Mouse (Mus musculus): ENCODE measurements around the gene Scamp2. TPM values are rescaled to one million over a fixed set of nuclear protein-coding genes. Genes with fewer than 3 reads are reported as not detected.

The Scamp2 gene
- polyA plus RNA-seq, 1 experiment from 2014 or later, result 41.9 TPM

DNA sequence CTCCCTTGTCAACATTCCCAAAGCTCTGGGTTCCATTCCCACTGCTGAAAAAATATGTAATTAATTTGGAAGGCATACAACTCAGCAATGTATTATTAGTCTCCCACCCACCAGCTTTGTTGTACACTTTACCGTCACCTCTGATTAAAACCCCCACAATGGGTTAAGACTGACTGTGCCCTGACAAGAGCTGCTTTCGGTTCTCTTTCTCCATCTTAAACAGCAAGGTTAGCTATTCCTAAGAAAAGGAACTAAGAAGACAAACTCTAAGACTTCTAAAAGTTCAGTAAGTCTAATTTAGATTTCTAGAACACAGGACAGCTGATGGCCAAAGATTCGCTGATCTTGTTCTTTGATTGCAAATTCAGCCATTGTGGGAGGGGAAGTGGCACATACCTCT is 3.5 kb upstream of the Scamp2 start:
- Histone ChIP-seq H3K4me3 (no peak overlapping the region), H3K27ac (no peak overlapping the region), H3K36me3 (no peaks in the 10 kb centered on the region), H3K4me1 (peaks cover 23% of the 10 kb centered on the region), H3K9me3 (replicated peaks) (no peaks in the 10 kb centered on the region), H3K27me3 (ENCODE audit: low read depth, poor library complexity, severe bottlenecking) (no peaks in the 10 kb centered on the region)
- 80% methylated on average over 3 of the region's 3 CpGs for WGBS
- DNase-seq (ENCODE audit: low spot score), result no peak

DNA sequence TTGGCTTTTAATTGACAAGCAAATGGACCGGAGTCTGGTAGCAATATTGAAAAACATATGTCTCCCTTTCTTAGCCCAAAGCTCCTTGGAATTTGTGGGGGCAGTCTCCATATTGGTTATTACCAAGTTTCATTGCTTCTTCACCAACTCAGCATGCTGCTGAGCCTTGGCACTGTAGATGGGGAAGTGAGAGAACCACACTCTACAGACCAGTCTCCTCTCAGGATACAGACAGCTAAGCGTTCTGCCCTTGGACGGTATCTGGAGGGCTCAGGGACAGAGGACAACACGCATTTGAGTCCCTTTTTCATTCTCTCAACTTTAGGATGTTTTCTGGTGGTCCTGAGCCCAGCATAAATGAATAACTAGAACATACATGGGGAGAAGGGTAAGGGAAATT is 2.1 kb upstream of the Scamp2 start:
- DNase-seq (ENCODE audit: low spot score), result no peak
- Histone ChIP-seq H3K36me3 (no peaks in the 10 kb centered on the region), H3K4me3 (no peak overlapping the region), H3K9me3 (replicated peaks) (no peaks in the 10 kb centered on the region), H3K27ac (no peak overlapping the region), H3K27me3 (ENCODE audit: low read depth, poor library complexity, severe bottlenecking) (no peaks in the 10 kb centered on the region), H3K4me1 (peaks cover 22% of the 10 kb centered on the region)
- 85% methylated on average over 4 of the region's 4 CpGs for WGBS

DNA sequence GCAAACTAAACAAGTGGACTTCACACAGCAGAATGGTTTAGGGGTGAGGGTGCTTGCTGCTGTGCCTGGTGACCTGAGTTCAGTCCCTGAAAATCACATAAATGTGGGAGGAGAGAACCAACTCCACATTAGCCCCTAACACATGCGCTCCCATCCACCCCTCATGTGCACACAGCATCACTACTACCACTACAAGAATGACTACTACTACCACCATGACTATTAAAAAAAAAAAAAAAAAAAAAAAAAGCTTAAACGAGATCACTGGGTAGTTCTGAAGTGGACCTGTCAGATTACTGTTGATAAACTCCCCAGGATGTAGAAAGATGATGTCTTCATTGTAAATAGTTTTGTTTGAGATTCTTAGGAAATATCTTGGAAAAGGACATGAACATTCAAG is 1.2 kb upstream of the Scamp2 start:
- 76% methylated on average over 2 of the region's 2 CpGs for WGBS
- DNase-seq (ENCODE audit: low spot score), result no peak
- H3K27me3 ChIP-seq (ENCODE audit: low read depth, poor library complexity, severe bottlenecking), result no peaks in the 10 kb centered on the region
- H3K9me3 ChIP-seq (replicated peaks), result no peaks in the 10 kb centered on the region
- H3K27ac ChIP-seq, result no peak overlapping the region
- no peaks in the 10 kb centered on the region for H3K36me3 ChIP-seq
- no peak overlapping the region for H3K4me3 ChIP-seq
- H3K4me1 ChIP-seq, result peaks cover 22% of the 10 kb centered on the region

DNA sequence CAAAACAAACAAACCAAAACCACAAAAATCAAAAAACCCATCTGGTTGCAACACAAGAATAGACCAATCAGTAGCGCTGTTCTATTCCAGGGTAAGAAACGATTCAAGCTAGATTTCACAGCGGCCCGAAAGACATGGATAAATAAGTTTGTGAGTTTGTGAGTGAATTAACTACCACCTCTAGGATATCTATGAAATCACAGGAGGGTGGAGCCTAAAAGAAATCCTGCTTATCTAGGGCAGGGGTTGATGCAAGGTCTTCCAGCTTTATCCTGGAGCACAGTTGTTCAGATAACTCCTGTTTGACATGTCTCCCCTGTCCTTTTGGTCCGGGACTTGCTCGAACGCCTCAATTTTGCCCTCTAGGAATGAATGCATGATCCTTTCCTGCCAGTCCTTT is 480 bp upstream of the Scamp2 start:
- WGBS, result 28% methylated on average over 7 of the region's 7 CpGs
- H3K4me1 ChIP-seq, result peaks cover 22% of the 10 kb centered on the region
- no peaks in the 10 kb centered on the region for H3K27me3 ChIP-seq (ENCODE audit: low read depth, poor library complexity, severe bottlenecking)
- H3K9me3 ChIP-seq (replicated peaks), result no peaks in the 10 kb centered on the region
- no peak for DNase-seq (ENCODE audit: low spot score)
- peak overlapping the region; percentile 88 for H3K27ac ChIP-seq
- H3K4me3 ChIP-seq, result peak overlapping the region; percentile 77
- no peaks in the 10 kb centered on the region for H3K36me3 ChIP-seq

DNA sequence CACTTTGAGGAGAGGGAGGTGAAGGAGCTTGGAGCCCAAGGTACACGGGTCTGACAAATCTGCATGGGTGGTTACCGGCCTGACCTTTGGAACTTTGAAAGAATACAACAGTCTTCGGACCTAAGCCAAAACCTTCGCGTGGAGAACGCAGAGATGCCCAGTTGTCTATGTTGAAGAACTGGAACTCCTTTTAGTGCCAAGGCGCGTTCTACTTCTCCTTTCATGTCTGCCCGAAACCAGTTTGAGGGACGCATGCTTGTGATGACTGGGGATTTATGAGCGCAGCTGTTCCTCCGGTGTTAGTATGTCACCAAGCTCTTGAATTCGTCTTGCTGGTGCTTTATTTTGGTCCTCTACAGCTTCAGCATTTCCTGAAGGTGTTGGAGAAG is 962 bp downstream of the Scamp2 start:
- Histone ChIP-seq H3K27me3 (ENCODE audit: low read depth, poor library complexity, severe bottlenecking) (no peaks in the 10 kb centered on the region), H3K36me3 (no peaks in the 10 kb centered on the region), H3K4me1 (peaks cover 27% of the 10 kb centered on the region), H3K27ac (no peak overlapping the region), H3K4me3 (peak overlapping the region; percentile 77), H3K9me3 (replicated peaks) (no peaks in the 10 kb centered on the region)
- no peak for DNase-seq (ENCODE audit: low spot score)
- 81% methylated on average over 13 of the region's 13 CpGs for WGBS

DNA sequence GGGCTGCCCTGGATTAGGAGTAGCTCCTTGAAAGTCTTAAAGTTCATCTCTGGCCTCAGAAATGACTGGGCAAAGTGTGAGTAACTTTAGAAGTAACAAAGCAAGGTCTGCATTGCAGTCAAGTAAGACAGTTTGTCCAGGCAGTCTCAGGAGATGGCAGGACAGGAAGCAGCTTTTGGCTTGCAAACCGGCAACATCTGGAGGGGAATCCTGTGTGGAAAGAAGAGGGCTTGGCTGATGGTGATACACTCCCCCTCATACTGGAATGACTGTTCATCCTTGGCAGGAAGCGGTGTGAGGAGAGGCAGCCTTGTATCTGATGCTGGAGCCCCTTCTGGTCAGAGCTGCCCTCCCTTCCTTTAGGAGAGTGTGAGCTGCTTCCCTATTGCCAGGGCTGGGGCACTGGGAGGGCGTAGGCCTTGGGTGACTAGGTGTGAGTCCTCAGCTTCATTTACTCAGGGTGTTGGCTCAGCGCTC is 2.2 kb downstream of the Scamp2 start:
- WGBS, result 65% methylated on average over 4 of the region's 4 CpGs
- Histone ChIP-seq H3K27ac (no peak overlapping the region), H3K36me3 (peaks cover 2% of the 10 kb centered on the region), H3K27me3 (ENCODE audit: low read depth, poor library complexity, severe bottlenecking) (no peaks in the 10 kb centered on the region), H3K4me1 (peaks cover 27% of the 10 kb centered on the region), H3K9me3 (replicated peaks) (no peaks in the 10 kb centered on the region), H3K4me3 (no peak overlapping the region)
- no peak for DNase-seq (ENCODE audit: low spot score)

DNA sequence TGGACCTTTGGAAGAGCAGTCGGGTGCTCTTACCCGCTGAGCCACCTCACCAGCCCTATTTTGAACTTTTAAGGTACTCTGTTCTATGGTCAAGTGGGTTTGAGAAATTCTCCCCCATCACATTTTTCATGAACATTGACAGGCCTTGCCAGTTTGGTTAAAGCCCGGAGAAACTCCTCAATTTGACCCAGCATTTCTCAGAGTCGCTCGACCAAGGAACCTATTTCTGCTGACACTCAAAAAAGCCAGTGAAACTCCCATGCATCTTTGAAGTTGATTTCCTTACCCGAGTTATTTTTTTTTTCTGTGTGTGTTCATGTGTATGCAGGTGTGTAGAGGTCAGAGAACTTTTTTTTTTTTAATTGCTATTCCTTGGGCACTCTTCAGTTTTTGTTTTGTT is 3.9 kb downstream of the Scamp2 start:
- no peaks in the 10 kb centered on the region for H3K9me3 ChIP-seq (replicated peaks)
- H3K36me3 ChIP-seq, result peaks cover 18% of the 10 kb centered on the region
- WGBS, result 88% methylated on average over 6 of the region's 6 CpGs
- no peaks in the 10 kb centered on the region for H3K27me3 ChIP-seq (ENCODE audit: low read depth, poor library complexity, severe bottlenecking)
- H3K27ac ChIP-seq, result no peak overlapping the region
- no peak overlapping the region for H3K4me3 ChIP-seq
- no peak for DNase-seq (ENCODE audit: low spot score)
- H3K4me1 ChIP-seq, result peaks cover 27% of the 10 kb centered on the region

DNA sequence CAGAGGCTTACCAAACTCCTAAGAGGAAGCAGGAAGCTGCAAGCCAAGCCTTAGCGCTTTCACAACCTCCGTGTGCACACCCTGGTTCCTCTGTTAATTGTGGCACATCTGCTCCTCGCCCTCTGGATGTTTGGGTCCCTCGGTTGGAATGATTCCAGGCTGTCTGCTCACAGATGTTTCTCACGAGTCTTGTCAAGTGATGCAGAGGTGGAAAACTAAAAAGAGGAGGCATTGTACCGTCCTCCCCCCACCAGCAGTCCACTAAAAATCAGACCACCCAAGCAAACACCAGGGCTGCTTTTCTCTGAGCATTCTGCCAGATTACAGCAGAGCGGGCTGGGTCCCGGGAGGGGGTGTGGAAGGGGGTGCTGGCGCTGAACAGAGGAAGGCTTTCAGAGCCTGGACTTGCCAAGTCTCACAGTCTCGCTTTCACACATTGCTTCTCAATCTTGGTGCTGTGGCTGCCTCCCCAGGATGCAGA is 5.0 kb downstream of the Scamp2 start:
- WGBS, result 57% methylated on average over 10 of the region's 10 CpGs
- peak overlapping the region; percentile 42; the same call in 1 of the 2 replicates for H3K27ac ChIP-seq
- H3K4me3 ChIP-seq, result no peak overlapping the region
- H3K36me3 ChIP-seq, result peaks cover 24% of the 10 kb centered on the region
- H3K9me3 ChIP-seq (replicated peaks), result no peaks in the 10 kb centered on the region
- peaks cover 20% of the 10 kb centered on the region for H3K4me1 ChIP-seq
- no peaks in the 10 kb centered on the region for H3K27me3 ChIP-seq (ENCODE audit: low read depth, poor library complexity, severe bottlenecking)
- DNase-seq (ENCODE audit: low spot score), result no peak

DNA sequence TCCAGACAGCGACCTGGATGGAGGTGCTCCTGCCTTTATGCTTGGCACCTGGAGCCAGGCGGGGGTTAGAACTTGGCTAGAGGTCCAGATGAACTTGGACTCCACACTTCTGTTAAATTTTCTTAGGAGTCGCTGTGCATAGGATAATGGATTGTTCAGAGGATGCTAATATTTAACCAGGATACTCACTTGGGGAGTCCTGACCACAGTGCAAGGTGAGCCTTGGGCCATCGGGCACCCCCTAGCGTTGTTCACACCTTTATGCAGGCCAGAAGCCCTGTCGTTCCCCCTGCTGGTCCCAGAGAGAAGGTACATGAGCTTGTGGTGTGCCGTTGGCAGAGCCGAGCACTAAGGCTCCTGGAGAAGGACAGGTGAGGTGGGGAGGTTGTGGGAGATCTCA is 6.1 kb downstream of the Scamp2 start:
- Histone ChIP-seq H3K27ac (no peak overlapping the region), H3K4me3 (no peak overlapping the region), H3K27me3 (ENCODE audit: low read depth, poor library complexity, severe bottlenecking) (no peaks in the 10 kb centered on the region), H3K4me1 (peaks cover 12% of the 10 kb centered on the region), H3K36me3 (peaks cover 32% of the 10 kb centered on the region), H3K9me3 (replicated peaks) (no peaks in the 10 kb centered on the region)
- 55% methylated on average over 8 of the region's 8 CpGs for WGBS
- no peak for DNase-seq (ENCODE audit: low spot score)

DNA sequence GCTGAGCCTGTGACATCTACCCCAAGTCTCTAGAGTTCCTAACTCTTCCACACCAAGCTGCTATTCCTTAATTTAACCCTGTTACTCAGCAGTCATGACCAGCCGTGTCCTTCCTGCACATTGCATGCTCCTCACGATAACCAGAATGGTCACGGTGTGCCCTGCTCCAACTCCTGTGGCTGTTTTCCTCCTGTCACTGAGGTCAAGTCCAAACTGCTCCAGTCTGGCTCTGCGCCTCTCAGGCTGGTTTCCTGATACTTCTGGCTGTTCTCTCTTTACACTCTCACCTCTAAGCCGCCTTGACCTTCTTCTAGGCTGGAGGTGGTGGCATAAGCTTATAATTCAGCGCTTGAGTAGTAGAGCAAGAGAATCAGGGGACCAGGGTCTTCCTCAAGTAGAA is 7.8 kb downstream of the Scamp2 start:
- no peak overlapping the region for H3K27ac ChIP-seq
- H3K27me3 ChIP-seq (ENCODE audit: low read depth, poor library complexity, severe bottlenecking), result no peaks in the 10 kb centered on the region
- 96% methylated on average over 6 of the region's 6 CpGs for WGBS
- peaks cover 32% of the 10 kb centered on the region for H3K36me3 ChIP-seq
- H3K4me3 ChIP-seq, result no peak overlapping the region
- H3K9me3 ChIP-seq (replicated peaks), result no peaks in the 10 kb centered on the region
- no peak for DNase-seq (ENCODE audit: low spot score)
- peaks cover 5% of the 10 kb centered on the region; the same call in 1 of the 2 replicates for H3K4me1 ChIP-seq

DNA sequence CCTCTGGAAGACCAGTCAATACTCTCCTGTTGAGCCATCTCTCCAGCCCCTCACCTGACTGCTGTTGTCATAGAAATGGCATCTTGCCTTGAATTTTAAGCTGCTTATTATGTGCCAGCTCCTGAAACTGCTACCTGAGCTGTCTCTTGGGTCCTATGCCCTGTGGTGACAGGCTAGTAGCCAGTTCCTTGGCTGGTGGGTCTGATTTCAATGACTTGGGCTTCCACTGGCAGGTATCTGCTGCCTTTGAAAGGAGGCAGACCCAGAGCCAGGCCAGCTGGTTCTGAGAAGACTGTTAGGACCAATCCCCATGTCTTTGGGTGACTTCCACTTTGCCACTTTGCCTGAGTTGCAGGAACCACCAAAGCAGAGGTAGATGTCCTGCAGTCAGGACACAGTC is 13.7 kb downstream of the Scamp2 start:
- H3K4me3 ChIP-seq, result no peak overlapping the region
- H3K27ac ChIP-seq, result no peak overlapping the region
- no peaks in the 10 kb centered on the region for H3K4me1 ChIP-seq
- no peaks in the 10 kb centered on the region for H3K27me3 ChIP-seq (ENCODE audit: low read depth, poor library complexity, severe bottlenecking)
- DNase-seq (ENCODE audit: low spot score), result no peak
- H3K36me3 ChIP-seq, result peaks cover 42% of the 10 kb centered on the region
- H3K9me3 ChIP-seq (replicated peaks), result no peaks in the 10 kb centered on the region

DNA sequence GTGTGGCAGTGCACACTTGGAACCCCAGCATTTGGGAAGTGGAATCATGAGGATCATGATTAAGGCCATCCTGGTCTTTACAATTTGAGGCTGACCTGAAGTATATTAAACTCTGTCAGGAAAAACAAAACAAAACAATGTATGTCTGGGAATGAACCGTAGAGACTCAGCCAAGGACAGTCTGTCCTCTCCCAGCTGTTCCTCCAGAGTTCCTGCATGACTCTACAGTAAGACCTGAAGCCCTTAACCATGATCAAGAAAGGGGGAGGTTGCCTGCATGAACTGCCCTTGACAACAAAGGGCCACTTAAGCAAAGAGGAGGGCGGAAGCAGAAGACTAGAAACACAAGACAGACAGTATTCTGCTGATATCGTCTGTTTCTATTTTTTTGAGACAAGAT is 14.8 kb downstream of the Scamp2 start:
- Histone ChIP-seq H3K27me3 (ENCODE audit: low read depth, poor library complexity, severe bottlenecking) (no peaks in the 10 kb centered on the region), H3K4me3 (no peak overlapping the region), H3K27ac (no peak overlapping the region), H3K36me3 (peaks cover 43% of the 10 kb centered on the region), H3K9me3 (replicated peaks) (no peaks in the 10 kb centered on the region), H3K4me1 (no peaks in the 10 kb centered on the region)
- 93% methylated on average over 3 of the region's 3 CpGs for WGBS
- no peak for DNase-seq (ENCODE audit: low spot score)

DNA sequence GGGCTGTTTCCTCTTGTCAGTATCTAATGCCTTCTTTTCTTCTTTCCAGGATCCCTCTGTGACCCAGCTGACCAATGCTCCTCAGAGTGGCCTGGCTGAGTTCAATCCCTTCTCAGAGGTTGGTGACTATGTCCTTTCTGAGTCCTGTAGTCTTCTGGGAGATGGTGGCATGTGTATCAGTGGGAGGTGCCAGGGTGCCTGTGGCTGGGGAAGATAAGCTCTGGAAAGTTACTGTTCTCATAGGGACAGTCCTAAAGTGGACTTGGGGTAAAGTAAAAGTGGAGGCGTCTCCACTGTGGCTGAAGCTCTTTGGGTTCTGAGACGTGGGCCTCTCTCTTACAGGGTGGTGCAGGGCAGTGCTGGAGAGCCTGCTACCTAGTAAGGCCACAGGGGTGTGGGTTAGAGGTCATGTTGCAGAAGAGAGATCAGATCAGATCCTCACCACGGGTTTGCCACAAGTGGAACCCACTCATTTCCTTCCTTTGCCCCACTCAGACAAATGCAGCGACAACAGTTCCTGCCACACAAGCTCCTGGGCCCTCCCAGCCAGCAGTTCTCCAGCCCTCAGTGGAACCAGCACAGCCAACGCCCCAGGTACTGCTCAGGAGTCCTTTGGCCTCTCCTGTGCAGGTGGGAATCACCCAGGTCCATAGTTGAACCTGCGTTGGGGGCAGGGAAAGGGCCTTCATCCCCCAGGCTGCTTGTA is 16.6 kb downstream of the Scamp2 start:
- Histone ChIP-seq H3K36me3 (peaks cover 53% of the 10 kb centered on the region), H3K27me3 (ENCODE audit: low read depth, poor library complexity, severe bottlenecking) (no peaks in the 10 kb centered on the region), H3K27ac (no peak overlapping the region), H3K4me1 (no peaks in the 10 kb centered on the region), H3K9me3 (replicated peaks) (no peaks in the 10 kb centered on the region), H3K4me3 (no peak overlapping the region)
- DNase-seq (ENCODE audit: low spot score), result no peak
- WGBS, result 86% methylated on average over 6 of the region's 6 CpGs

DNA sequence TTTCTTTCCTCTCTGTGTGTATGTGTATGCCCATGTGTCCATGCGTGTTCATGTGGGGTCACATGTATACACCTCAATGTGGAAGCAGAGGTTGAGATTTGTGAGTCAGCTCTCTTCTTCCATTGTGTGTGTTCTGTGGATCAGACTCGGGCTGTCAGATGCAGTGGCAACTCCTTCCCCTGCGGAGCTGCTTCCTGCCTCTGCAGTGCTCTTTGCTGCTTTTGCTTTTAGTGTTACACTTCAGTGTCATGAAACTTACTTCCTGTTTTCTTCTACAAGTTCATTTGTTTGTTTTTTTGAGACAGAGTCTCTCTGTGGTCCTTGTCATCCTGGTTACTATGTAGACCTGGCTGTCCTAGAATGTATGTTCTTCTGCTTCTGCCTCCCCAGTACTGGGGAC is 24.2 kb downstream of the Scamp2 start:
- Histone ChIP-seq H3K9me3 (replicated peaks) (no peaks in the 10 kb centered on the region), H3K4me3 (no peak overlapping the region), H3K27ac (no peak overlapping the region), H3K36me3 (peaks cover 71% of the 10 kb centered on the region), H3K4me1 (peaks cover 13% of the 10 kb centered on the region), H3K27me3 (ENCODE audit: low read depth, poor library complexity, severe bottlenecking) (no peaks in the 10 kb centered on the region)
- WGBS, result 85% methylated on average over 3 of the region's 3 CpGs
- DNase-seq (ENCODE audit: low spot score), result no peak

All from limb, embryonic 10.5 days (tissue).